In the genomic region with DNA sequence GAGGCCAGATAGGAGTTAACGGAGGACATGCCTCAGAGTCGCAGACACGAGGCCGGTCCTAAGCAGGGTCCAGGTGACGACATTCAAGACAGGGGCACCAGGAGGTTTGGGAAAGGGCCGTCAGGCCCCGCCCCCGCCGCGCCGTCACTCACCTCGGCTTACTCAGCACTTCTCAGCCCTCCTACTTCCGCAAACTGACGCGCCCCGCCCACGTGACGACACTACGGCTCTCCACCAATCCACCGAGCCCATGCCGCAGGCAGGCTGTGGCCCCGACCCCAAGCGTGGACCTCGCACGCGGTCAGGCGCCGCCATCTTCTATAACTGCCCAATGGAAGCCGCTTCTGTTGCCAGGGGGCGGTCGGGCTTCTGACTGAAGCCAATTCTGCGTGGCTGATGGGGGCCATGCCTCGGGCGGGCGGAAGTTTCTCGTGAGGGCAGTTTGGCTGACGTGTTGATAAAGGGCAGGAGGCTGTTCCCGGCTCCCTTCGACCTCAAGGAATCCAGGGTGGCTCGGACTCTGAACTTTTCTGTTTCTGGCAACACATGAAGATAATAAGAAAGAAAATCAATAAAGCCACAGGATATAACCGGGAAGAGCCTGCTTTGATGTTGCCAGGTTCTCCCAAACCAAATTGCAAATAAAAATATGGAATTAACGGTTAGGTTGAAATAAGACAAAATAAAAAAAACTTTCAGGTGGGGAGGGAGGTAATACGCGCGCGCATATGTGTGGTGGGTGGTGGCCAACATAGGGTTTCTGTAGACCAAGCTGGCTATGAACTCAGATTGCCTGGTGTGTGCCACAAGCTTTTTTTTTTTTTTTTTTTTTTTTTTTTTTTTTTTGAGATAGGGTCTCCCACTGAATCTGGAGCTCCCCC, we compare ENCODE assay signal across 8 mouse cellular contexts. TPM values are rescaled to one million over a fixed set of nuclear protein-coding genes. Genes with fewer than 3 reads are reported as not detected.
DNase-seq lines count a peak whose midpoint lies in the region; ATAC-seq lines count a peak whose summit lies in the region.

A gene (minus strand): TSS at position 333 of the 881 bp plus-strand sequence.

- H3K4me1 ChIP-seq in hindbrain, embryonic 15.5 days (replicated peaks) = peaks cover 30% of the 10 kb centered on the region

- H3K27me3 ChIP-seq in hindbrain, embryonic 15.5 days = no peaks in the 10 kb centered on the region

- WGBS in hindbrain, embryonic 15.5 days = 3% methylated on average over 46 of the region's 46 CpGs

- peak; percentile 97 for ATAC-seq in hindbrain, embryonic 15.5 days (ENCODE audit: low FRiP score, low read depth)

- H3K4me3 ChIP-seq in hindbrain, embryonic 15.5 days = peak within 1 kb of the TSS; percentile 52

- H3K9ac ChIP-seq in hindbrain, embryonic 15.5 days = peak within 1 kb of the TSS; percentile 59

- no peaks in the 10 kb centered on the region for H3K9me3 ChIP-seq in hindbrain, embryonic 15.5 days

- peak within 1 kb of the TSS; percentile 91 for H3K27ac ChIP-seq in hindbrain, embryonic 15.5 days (replicated peaks)

- H3K36me3 ChIP-seq in hindbrain, embryonic 15.5 days = no peaks in the 10 kb centered on the region

- peak within 1 kb of the TSS; percentile 79 for H3K4me2 ChIP-seq in hindbrain, embryonic 15.5 days

- peak; percentile 94 for DNase-seq in T-cell, adult 2 months (ENCODE audit: low spot score)
- peak; percentile 95 to 98 for DNase-seq in cerebellum, postnatal 36 days
- peak; percentile 98 to 99 for DNase-seq in frontal cortex, postnatal 36 days (ENCODE audit: low spot score in 2 of 2)
- DNase-seq in left cerebral cortex, adult 11 months (ENCODE audit: low spot score) = peak; percentile 99
- DNase-seq in lung, postnatal 4 days = peak; percentile 99 to 100
- DNase-seq in retina, postnatal 7 days (ENCODE audit: low read depth, low spot score) = peak; percentile 93
- peak; percentile 92 for DNase-seq in urinary bladder, adult 2 months (ENCODE audit: low spot score)

RNA-seq across cellular contexts. Expression of the gene that starts here (rescaled TPM):
- 27.1 and 32.5 TPM in 2 replicates for polyA plus RNA-seq in hindbrain, embryonic 15.5 days (2015; fragmentation: Nextera tagmentation; extraction: Ambion mirVana)
- polyA plus RNA-seq in urinary bladder, adult 2 months (2012; rRNA removed) = 20.5 and 20.6 TPM in 2 replicates

Comparison
In these comparisons a context has a peak if more than half of its experiments do, and no peak if none do; other contexts are left out.
1. Peak in every context shown above with its lines: DNase-seq, ATAC-seq, H3K4me3 ChIP-seq and H3K27ac ChIP-seq.